Mouse (Mus musculus) CH12.LX (cell line): ENCODE data around the gene Tbc1d14.

ENCODE experiments used
- BHLHE40 ChIP-seq: IDR thresholded peaks from 2 replicates; pipeline ENCODE4 v1.6.1; 2011; ENCODE audit warnings: mild to moderate bottlenecking, low read depth, low read length, improper control_type of control experiment
- CHD1 ChIP-seq: IDR thresholded peaks from 2 replicates; pipeline ENCODE4 v1.6.1; 2012; ENCODE audit warnings: low read depth, low read length, improper control_type of control experiment, inconsistent platforms
- CTCF ChIP-seq, 2 experiments: IDR thresholded peaks in 1 of 2; conservative IDR thresholded peaks in 1 of 2; 2 replicates each; pipeline ENCODE4 v1.5.1; 2011 to 2012; ENCODE audit warnings: low read depth in 2 of 2, low read length in 2 of 2, improper control_type of control experiment in 1 of 2, inconsistent platforms in 1 of 2, mild to moderate bottlenecking in 1 of 2, moderate library complexity in 1 of 2
- E2F4 ChIP-seq: IDR thresholded peaks from 2 replicates; pipeline ENCODE4 v1.6.1; 2011; ENCODE audit warnings: low read depth, low read length, improper control_type of control experiment; ENCODE audit not compliant: insufficient replicate concordance
- EP300 ChIP-seq: IDR thresholded peaks from 2 replicates; pipeline ENCODE4 v1.6.1; 2011; ENCODE audit warnings: low read length, improper control_type of control experiment
- MAFK ChIP-seq: IDR thresholded peaks from 2 replicates; pipeline ENCODE4 v1.6.1; 2011; ENCODE audit warnings: low read length, improper control_type of control experiment; ENCODE audit not compliant: insufficient replicate concordance
- MXI1 ChIP-seq: IDR thresholded peaks from 2 replicates; pipeline ENCODE4 v1.6.1; 2011; ENCODE audit warnings: mild to moderate bottlenecking, low read depth, low read length, improper control_type of control experiment
- MYC ChIP-seq: IDR thresholded peaks from 2 replicates; pipeline ENCODE4 v1.6.1; 2011; ENCODE audit warnings: low read depth, mild to moderate bottlenecking, improper control_type of control experiment, low read length
- PAX5 ChIP-seq: IDR thresholded peaks from 2 replicates; pipeline ENCODE4 v1.6.1; 2012; ENCODE audit warnings: low read length, inconsistent platforms, mixed read lengths
- POLR2A ChIP-seq: IDR thresholded peaks from 2 replicates; pipeline ENCODE4 v1.6.1; 2011; ENCODE audit warnings: low read depth, mild to moderate bottlenecking, improper control_type of control experiment, low read length
- POLR2AphosphoS2 ChIP-seq: IDR thresholded peaks from 2 replicates; pipeline ENCODE4 v1.6.1; 2011; ENCODE audit warnings: low read depth, low read length, improper control_type of control experiment
- SMC3 ChIP-seq: IDR thresholded peaks from 2 replicates; pipeline ENCODE4 v1.6.1; 2011; ENCODE audit warnings: low read depth, low read length, improper control_type of control experiment
- USF1 ChIP-seq: IDR thresholded peaks from 2 replicates; pipeline ENCODE4 v1.6.1; 2014; ENCODE audit warnings: low read depth, mild to moderate bottlenecking, inconsistent platforms, low read length, improper control_type of control experiment
- ZNF384 ChIP-seq: IDR thresholded peaks from 2 replicates; pipeline ENCODE4 v1.6.1; 2012; ENCODE audit warnings: low read depth, low read length, improper control_type of control experiment, inconsistent platforms

GRCm38 (mm10) chr5:36593176-36593575 is at the start of gene Tbc1d14:
- TF ChIP-seq MAFK (no peak), POLR2A (no peak), MXI1 (no peak), CTCF (conservative IDR thresholded peaks at IDR 0.05 in 1 of 2, IDR thresholded peaks at IDR 0.05 in 1 of 2; ENCODE audit: low read depth in 2 of 2, low read length in 2 of 2) (no peak), EP300 (no peak), ZNF384 (no peak), E2F4 (no peak), PAX5 (no peak), USF1 (no peak), POLR2AphosphoS2 (no peak), MYC (no peak), BHLHE40 (no peak), CHD1 (no peak), SMC3 (no peak)
